Mouse (Mus musculus) forebrain, embryonic 15.5 days (tissue): Measurements from ENCODE around the gene Reep3. TPM values are rescaled to one million over a fixed set of nuclear protein-coding genes. Genes with fewer than 3 reads are reported as not detected.
A peak's percentile ranks its signal among the peaks of the same experiment; 100 is the strongest.

Experiments
- ATAC-seq: fragments of 200-750 bp; cut with Nextera tagmentation; replicated peaks from 2 replicates; pipeline ENCODE4 v1.8.0; 2017; ENCODE audit warnings: mild to moderate bottlenecking, moderate TSS enrichment, moderate library complexity
- H3K27ac ChIP-seq: fragments of 300-500 bp; sonication (generic); replicated peaks from 2 replicates; pipeline ENCODE4 v1.5.1; 2015; ENCODE audit warnings: mild to moderate bottlenecking, inconsistent platforms
- H3K27me3 ChIP-seq: fragments of 300-500 bp; sonication (generic); 2 replicates; pipeline ENCODE4 v1.6.1; 2015; ENCODE audit warnings: inconsistent platforms
- H3K36me3 ChIP-seq: fragments of 300-500 bp; sonication (generic); 2 replicates; pipeline ENCODE4 v1.6.1; 2015; ENCODE audit warnings: mild to moderate bottlenecking, inconsistent platforms
- H3K4me1 ChIP-seq: fragments of 300-500 bp; sonication (generic); 2 replicates; pipeline ENCODE4 v1.6.1; 2015; ENCODE audit warnings: inconsistent platforms
- H3K4me2 ChIP-seq: fragments of 300-500 bp; sonication (generic); replicated peaks from 2 replicates; pipeline ENCODE4 v1.6.1; 2015; ENCODE audit warnings: mild to moderate bottlenecking, inconsistent platforms
- H3K4me3 ChIP-seq: fragments of 300-500 bp; sonication (generic); 2 replicates; pipeline ENCODE4 v1.5.1; 2015; ENCODE audit warnings: mild to moderate bottlenecking, inconsistent platforms
- H3K9ac ChIP-seq: fragments of 300-500 bp; sonication (generic); replicated peaks from 2 replicates; pipeline ENCODE4 v1.6.1; 2015; ENCODE audit warnings: mild to moderate bottlenecking, inconsistent platforms
- H3K9me3 ChIP-seq: fragments of 300-500 bp; sonication (generic); 2 replicates; pipeline ENCODE4 v1.6.1; 2016; ENCODE audit warnings: inconsistent platforms
- WGBS: fragments of 180-500 bp; shearing (Covaris S2); methylation state at CpG from one replicate; pipeline ENCODE4 v1.1.7; 2015; ENCODE audit warnings: mixed read lengths; 5-methylcytosine and 5-hydroxymethylcytosine counted together
- polyA plus RNA-seq: library from polyadenylated mRNA; unstranded; fragments of >200 nt; fragmentation: Nextera tagmentation; extraction: Ambion mirVana; gene quantifications from 2 replicates; pipeline ENCODE4 v1.2.1, GENCODE M21; 2015

Gene Reep3
- polyA plus RNA-seq, 1 experiment from 2014 or later: 37.0 TPM

- H3K4me2 ChIP-seq: peak overlapping the region; percentile 72; the same call in 1 of the 2 replicates
- H3K9ac ChIP-seq: no peak overlapping the region
- H3K27me3 ChIP-seq: no peaks in the 10 kb centered on the region
- H3K9me3 ChIP-seq: no peaks in the 10 kb centered on the region
- ATAC-seq: no peak
- peaks cover 36% of the 10 kb centered on the region for H3K4me1 ChIP-seq
- H3K36me3 ChIP-seq: no peaks in the 10 kb centered on the region
- no peak overlapping the region for H3K27ac ChIP-seq
- 87% methylated on average over 7 of the region's 7 CpGs for WGBS
- no peak overlapping the region for H3K4me3 ChIP-seq
Observed at GRCm38 (mm10) chr10:67094922-67095321, 1.8 kb downstream of the Reep3 start.

- no peak for ATAC-seq
- Histone ChIP-seq H3K4me3 (no peak overlapping the region), H3K4me2 (no peak overlapping the region), H3K9me3 (no peaks in the 10 kb centered on the region), H3K9ac (no peak overlapping the region), H3K36me3 (no peaks in the 10 kb centered on the region), H3K27ac (no peak overlapping the region), H3K27me3 (no peaks in the 10 kb centered on the region), H3K4me1 (peaks cover 14% of the 10 kb centered on the region)
- 97% methylated on average over 4 of the region's 4 CpGs for WGBS
Observed at GRCm38 (mm10) chr10:67090611-67091010, 6.1 kb downstream of the Reep3 start.

DNA sequence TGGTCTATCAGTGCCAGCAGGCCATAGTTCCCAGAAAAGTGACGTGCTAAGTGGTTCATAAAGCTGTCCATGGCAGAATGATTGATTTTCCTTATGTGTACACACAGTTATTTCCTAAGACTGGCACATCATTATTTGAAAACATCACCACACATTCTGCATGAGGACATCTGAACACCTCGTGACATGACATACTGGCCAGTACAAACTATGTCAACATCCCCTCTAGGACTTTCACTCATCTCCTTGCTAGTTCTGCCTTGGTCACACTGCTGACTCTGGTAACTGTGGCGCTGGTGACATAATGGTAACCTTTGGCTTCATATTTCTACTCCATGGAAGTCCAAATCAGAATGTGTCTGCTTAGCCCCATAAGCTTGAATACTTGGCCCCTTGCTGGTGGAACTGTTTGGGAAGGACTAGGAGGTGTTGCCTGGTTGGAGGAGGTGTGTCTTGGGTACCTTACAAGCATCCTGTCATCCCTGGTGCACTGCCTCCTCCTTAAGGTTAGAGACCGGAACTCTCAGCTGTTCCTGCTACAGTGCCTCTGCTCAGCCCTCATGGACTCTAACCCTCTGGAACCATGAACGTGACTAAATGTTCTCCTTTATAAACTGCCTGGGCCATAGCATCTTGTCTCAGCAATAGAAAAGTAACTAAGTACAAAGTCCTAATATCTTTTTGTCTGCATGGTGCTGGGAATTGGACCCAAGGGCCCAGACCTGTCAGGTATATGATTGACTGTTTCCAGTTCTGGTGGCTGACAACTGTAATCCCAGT, 9.1 kb downstream of the Reep3 start:
- H3K4me1 ChIP-seq: peaks cover 17% of the 10 kb centered on the region
- H3K4me3 ChIP-seq: no peak overlapping the region
- H3K9ac ChIP-seq: no peak overlapping the region
- no peaks in the 10 kb centered on the region for H3K9me3 ChIP-seq
- H3K27me3 ChIP-seq: no peaks in the 10 kb centered on the region
- no peak for ATAC-seq
- no peaks in the 10 kb centered on the region for H3K36me3 ChIP-seq
- 92% methylated on average over 5 of the region's 5 CpGs for WGBS
- no peak overlapping the region for H3K27ac ChIP-seq
- no peak overlapping the region for H3K4me2 ChIP-seq

DNA sequence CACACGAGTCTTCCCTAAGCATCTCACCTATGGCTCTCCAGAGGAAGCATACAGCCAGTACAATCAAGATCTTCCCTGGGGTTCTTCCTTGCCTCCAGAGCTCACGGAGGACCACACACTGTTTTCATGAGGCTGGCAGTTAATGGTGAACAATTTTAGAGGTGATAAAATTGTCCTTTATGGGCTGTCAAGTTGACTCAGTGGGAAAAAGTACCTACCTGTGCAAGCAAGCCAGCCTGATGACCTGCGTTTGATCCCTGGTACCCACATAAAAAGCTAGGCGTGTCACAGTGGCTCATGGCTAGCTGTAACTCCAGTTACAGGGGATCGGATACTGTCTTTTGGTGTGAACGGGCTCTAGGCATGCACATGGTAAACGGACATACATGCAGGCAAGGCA, 10.8 kb downstream of the Reep3 start:
- H3K27me3 ChIP-seq: no peaks in the 10 kb centered on the region
- no peak overlapping the region for H3K9ac ChIP-seq
- WGBS: 95% methylated on average over 7 of the region's 7 CpGs
- ATAC-seq: no peak
- no peaks in the 10 kb centered on the region for H3K9me3 ChIP-seq
- no peak overlapping the region for H3K27ac ChIP-seq
- no peaks in the 10 kb centered on the region for H3K36me3 ChIP-seq
- no peak overlapping the region for H3K4me2 ChIP-seq
- H3K4me1 ChIP-seq: peaks cover 22% of the 10 kb centered on the region
- no peak overlapping the region for H3K4me3 ChIP-seq

GRCm38 (mm10) chr10:67085124-67085523, 11.6 kb downstream of the Reep3 start:
- Histone ChIP-seq H3K4me2 (no peak overlapping the region), H3K27me3 (no peaks in the 10 kb centered on the region), H3K27ac (0 out of 2 replicates have a peak overlapping the region, but pooled peaks have one; percentile 14), H3K9me3 (no peaks in the 10 kb centered on the region), H3K4me1 (peaks cover 22% of the 10 kb centered on the region), H3K36me3 (no peaks in the 10 kb centered on the region), H3K9ac (no peak overlapping the region), H3K4me3 (no peak overlapping the region)
- WGBS: 48% methylated on average over 10 of the region's 10 CpGs
- ATAC-seq: 0 out of 2 replicates have a peak, but pooled peaks have one; percentile 43

- ATAC-seq: 0 out of 2 replicates have a peak, but pooled peaks have one; percentile 13
- Histone ChIP-seq H3K4me1 (peaks cover 27% of the 10 kb centered on the region), H3K9ac (no peak overlapping the region), H3K27ac (no peak overlapping the region), H3K4me2 (no peak overlapping the region), H3K9me3 (no peaks in the 10 kb centered on the region), H3K27me3 (no peaks in the 10 kb centered on the region), H3K36me3 (no peaks in the 10 kb centered on the region), H3K4me3 (no peak overlapping the region)
- WGBS: 83% methylated on average over 10 of the region's 10 CpGs
Observed at GRCm38 (mm10) chr10:67083446-67084166, 13.1 kb downstream of the Reep3 start.

DNA sequence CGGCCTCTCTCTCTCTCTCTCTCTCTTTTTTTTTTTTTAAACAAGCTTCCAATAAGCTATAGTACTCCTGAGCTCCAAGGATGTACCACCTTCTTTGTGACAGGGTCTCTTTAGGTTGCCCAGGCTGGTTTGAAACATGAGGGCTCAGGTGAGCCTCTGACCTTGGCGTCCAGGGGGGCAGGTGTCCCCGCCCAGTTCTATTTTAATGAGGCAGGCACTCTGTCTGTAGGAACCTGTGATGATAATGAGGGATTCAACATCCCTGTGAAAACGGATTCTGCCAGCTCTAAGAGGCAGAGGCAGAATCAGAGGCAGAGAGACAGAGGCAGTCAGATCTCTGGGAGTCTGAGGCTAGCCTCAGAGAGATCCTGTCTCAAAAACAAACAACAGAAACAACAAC, 14.2 kb downstream of the Reep3 start:
- H3K9me3 ChIP-seq: no peaks in the 10 kb centered on the region
- no peak overlapping the region for H3K4me3 ChIP-seq
- WGBS: 85% methylated on average over 4 of the region's 4 CpGs
- no peaks in the 10 kb centered on the region for H3K27me3 ChIP-seq
- H3K27ac ChIP-seq: no peak overlapping the region
- H3K4me2 ChIP-seq: no peak overlapping the region
- no peak for ATAC-seq
- H3K36me3 ChIP-seq: no peaks in the 10 kb centered on the region
- H3K4me1 ChIP-seq: peaks cover 27% of the 10 kb centered on the region
- no peak overlapping the region for H3K9ac ChIP-seq

GRCm38 (mm10) chr10:67081206-67082007, 15.3 kb downstream of the Reep3 start:
- peaks cover 32% of the 10 kb centered on the region for H3K4me1 ChIP-seq
- 87% methylated on average over 18 of the region's 18 CpGs for WGBS
- no peak for ATAC-seq
- H3K4me3 ChIP-seq: no peak overlapping the region
- no peaks in the 10 kb centered on the region for H3K27me3 ChIP-seq
- no peak overlapping the region for H3K4me2 ChIP-seq
- no peaks in the 10 kb centered on the region for H3K36me3 ChIP-seq
- no peak overlapping the region for H3K9ac ChIP-seq
- no peak overlapping the region for H3K27ac ChIP-seq
- no peaks in the 10 kb centered on the region for H3K9me3 ChIP-seq

DNA sequence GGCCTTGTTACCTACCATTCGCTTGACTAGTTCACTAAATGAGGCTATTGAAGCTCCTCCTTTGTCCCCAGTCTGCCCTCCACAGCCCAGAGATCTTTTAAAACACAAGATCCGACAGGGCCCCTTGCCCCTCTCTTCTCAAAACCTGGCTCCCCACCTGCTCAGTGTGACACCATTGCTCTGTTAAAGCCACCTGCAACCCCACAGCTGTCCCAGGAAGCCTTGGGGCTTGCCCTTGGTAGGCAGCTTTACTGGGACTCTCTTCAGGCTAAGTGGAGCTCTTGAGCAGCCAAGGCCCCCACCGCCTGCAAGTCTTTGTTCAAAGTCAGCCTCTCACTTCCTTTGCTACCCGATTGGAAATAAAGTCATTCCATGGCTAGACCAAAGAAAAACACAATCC, 17.7 kb downstream of the Reep3 start:
- no peak overlapping the region for H3K27ac ChIP-seq
- no peak overlapping the region for H3K4me3 ChIP-seq
- no peaks in the 10 kb centered on the region for H3K36me3 ChIP-seq
- no peaks in the 10 kb centered on the region for H3K27me3 ChIP-seq
- no peak overlapping the region for H3K4me2 ChIP-seq
- H3K9ac ChIP-seq: no peak overlapping the region
- no peaks in the 10 kb centered on the region for H3K9me3 ChIP-seq
- WGBS: 45% methylated on average over 4 of the region's 4 CpGs
- no peak for ATAC-seq
- peaks cover 23% of the 10 kb centered on the region for H3K4me1 ChIP-seq

- Histone ChIP-seq H3K4me2 (no peak overlapping the region), H3K4me3 (no peak overlapping the region), H3K9ac (no peak overlapping the region), H3K27me3 (no peaks in the 10 kb centered on the region), H3K27ac (peak overlapping the region; percentile 33; the same call in 1 of the 2 replicates), H3K36me3 (no peaks in the 10 kb centered on the region), H3K4me1 (peaks cover 14% of the 10 kb centered on the region), H3K9me3 (no peaks in the 10 kb centered on the region)
- 51% methylated on average over 21 of the region's 21 CpGs for WGBS
- peak; percentile 61; the same call in 1 of the 2 replicates for ATAC-seq
Observed at GRCm38 (mm10) chr10:67075931-67076878, 20.5 kb downstream of the Reep3 start.

- H3K4me2 ChIP-seq: no peak overlapping the region
- H3K27me3 ChIP-seq: no peaks in the 10 kb centered on the region
- no peak overlapping the region for H3K4me3 ChIP-seq
- no peak overlapping the region for H3K9ac ChIP-seq
- no peaks in the 10 kb centered on the region for H3K9me3 ChIP-seq
- peaks cover 10% of the 10 kb centered on the region for H3K4me1 ChIP-seq
- no peak overlapping the region for H3K27ac ChIP-seq
- no peak for ATAC-seq
- WGBS: 97% methylated on average over 8 of the region's 8 CpGs
- no peaks in the 10 kb centered on the region for H3K36me3 ChIP-seq
Observed at GRCm38 (mm10) chr10:67073577-67073976, 23.2 kb downstream of the Reep3 start.
